Mouse (Mus musculus): ENCODE measurements around the gene Tti1. TPM values are rescaled to one million over a fixed set of nuclear protein-coding genes. Genes with fewer than 3 reads are reported as not detected.

The Tti1 gene
- total RNA-seq, 1 experiment from 2014 or later = 15.8 TPM

Other genes starting within 250 kb of the Tti1 start
- not detected in 3 replicates for gene Vstm2l, start 113.8 kb downstream of the Tti1 start, total RNA-seq (2017)
- gene Rprd1b, start 64 bp upstream of the Tti1 start, total RNA-seq (2017) = 14.4 to 21.6 TPM (median 19.4 TPM) in 3 replicates
- gene Tgm2, start 118.0 kb upstream of the Tti1 start, total RNA-seq (2017) = 131 to 275 TPM (median 210 TPM) in 3 replicates
- not detected in 3 replicates for gene D630003M21Rik, start 200.8 kb upstream of the Tti1 start, total RNA-seq (2017)
- not detected in 3 replicates for gene Bpi, start 229.7 kb upstream of the Tti1 start, total RNA-seq (2017)

Measured in monocyte, adult 5-6 weeks (primary cell).